Mouse (Mus musculus): Measurements from ENCODE around the gene Ncapd2. TPM values are rescaled to one million over a fixed set of nuclear protein-coding genes. Genes with fewer than 3 reads are reported as not detected.

Ncapd2 gene
- 10 to 100 TPM; 24.3 to 28.5 TPM for total RNA-seq (2021)
- long read RNA-seq, experiment 1, full-length matches to known transcripts: 2 of 15 reads
- long read RNA-seq, experiment 1, partial matches to known transcripts: 11 of 15 reads
- long read RNA-seq, experiment 1, other reads (novel, unspliced or antisense): 2 of 15 reads
- long read RNA-seq, experiment 2, full-length matches to known transcripts: 1 of 11 reads
- long read RNA-seq, experiment 2, partial matches to known transcripts: 8 of 11 reads
- long read RNA-seq, experiment 2, other reads (novel, unspliced or antisense): 2 of 11 reads

DNA sequence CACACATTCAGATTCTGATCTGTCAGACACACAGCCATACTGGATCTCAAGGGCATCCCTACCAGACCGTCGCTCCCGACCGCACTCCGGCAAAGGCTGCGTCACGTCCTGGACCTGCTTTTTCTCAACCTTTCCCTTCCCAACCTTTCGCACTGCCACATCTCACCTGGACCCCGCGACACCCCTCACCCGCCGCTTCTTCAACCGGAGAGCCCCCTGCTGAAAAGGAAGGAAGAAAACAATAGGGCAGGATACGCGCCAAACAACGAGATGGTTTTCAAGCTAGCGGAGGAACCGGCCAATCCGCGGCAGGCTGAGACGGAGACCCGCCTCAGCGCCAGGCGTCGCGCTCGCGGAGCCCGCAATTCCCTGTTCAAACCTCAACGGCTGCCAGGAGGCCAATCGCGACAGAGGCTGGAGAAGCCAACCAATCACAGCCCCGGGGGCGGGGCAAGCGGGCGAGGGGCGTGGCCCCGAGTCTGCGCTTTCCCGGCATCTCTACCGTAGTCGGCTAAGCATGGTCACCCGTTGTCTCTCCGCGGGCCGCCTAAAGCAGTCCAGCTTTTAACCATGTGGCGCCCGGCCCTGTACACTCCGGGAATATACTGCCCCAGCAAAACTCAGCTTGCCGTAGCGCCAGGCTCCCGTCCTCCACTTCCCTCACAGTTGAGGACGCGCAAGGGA lies at the start of gene Ncapd2, which contains the start of gene Mrpl51:
Gene Ncapd2 (minus strand): TSS at position 370 of the 684 bp plus-strand sequence.
Gene Mrpl51 (plus strand): TSS at position 470 of the 684 bp plus-strand sequence.
- Histone ChIP-seq H3K27ac (peak within 1 kb of the TSS; percentile 98), H3K4me3 (peak within 1 kb of the TSS; percentile 98)
- DNase-seq (ENCODE audit: low spot score in 2 of 2): peak; percentile 97 to 98
- peak; percentile 55 for TF ChIP-seq CTCF (conservative IDR thresholded peaks at IDR 0.05)

- Histone ChIP-seq H3K27ac (no peak overlapping the region), H3K4me3 (no peak overlapping the region)
- no peak for TF ChIP-seq CTCF (conservative IDR thresholded peaks at IDR 0.05)
- DNase-seq (ENCODE audit: low spot score in 2 of 2): no peak
Measured at GRCm38 (mm10) chr6:125240617-125241016, 49.1 kb upstream of the Ncapd2 start.

DNA sequence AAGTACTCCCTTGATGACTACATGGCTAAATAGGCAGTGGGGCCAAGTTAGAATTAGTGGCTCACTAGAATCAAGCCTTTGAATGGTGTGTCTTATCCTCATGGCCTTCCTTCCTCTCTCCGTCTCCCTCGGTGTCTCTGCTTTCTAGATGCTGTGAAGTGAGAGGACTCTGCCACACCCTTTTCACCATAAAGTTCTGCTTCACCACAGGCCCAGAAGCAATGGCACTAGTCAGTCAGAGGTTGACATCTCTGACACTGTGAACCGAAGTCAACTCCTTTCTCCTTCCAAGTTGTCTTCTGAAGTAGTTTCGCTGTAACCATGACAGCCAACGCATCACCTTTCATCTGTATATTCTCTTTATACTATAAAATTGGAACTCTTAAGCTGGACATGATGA lies 48.0 kb upstream of the Ncapd2 start:
- no peak for DNase-seq (ENCODE audit: low spot score in 2 of 2)
- Histone ChIP-seq H3K27ac (no peak overlapping the region), H3K4me3 (no peak overlapping the region)
- no peak for TF ChIP-seq CTCF (conservative IDR thresholded peaks at IDR 0.05)

GRCm38 (mm10) chr6:125238396-125238795 lies 46.9 kb upstream of the Ncapd2 start:
- Histone ChIP-seq H3K4me3 (no peak overlapping the region), H3K27ac (no peak overlapping the region)
- no peak for TF ChIP-seq CTCF (conservative IDR thresholded peaks at IDR 0.05)
- no peak for DNase-seq (ENCODE audit: low spot score in 2 of 2)

DNA sequence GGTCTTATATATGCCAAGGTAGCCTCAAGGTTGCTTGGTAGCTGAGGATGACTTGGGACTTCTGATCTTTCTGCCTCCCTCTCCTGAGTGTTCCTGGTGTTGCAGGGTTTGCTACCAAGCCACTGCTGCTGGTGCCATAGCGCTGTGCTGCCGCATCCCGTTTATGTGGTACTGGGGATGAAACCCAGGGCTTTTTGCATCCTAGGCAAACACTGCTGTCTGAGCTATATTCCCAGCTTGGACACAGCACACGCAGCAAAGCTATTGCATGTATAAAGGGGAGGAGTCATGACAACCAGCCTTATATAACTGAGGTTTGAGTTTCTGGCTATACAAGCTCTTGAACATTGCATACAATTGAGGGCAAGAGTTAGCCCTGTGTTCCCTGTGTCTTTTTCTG lies 45.9 kb upstream of the Ncapd2 start:
- no peak for DNase-seq (ENCODE audit: low spot score in 2 of 2)
- no peak for TF ChIP-seq CTCF (conservative IDR thresholded peaks at IDR 0.05)
- Histone ChIP-seq H3K27ac (no peak overlapping the region), H3K4me3 (no peak overlapping the region)

GRCm38 (mm10) chr6:125236782-125237181 lies 45.3 kb upstream of the Ncapd2 start, which contains the start of gene Cd27:
Gene Cd27 (minus strand): TSS chr6:125237010.
- no peak within 1 kb of the TSS for H3K27ac ChIP-seq
- DNase-seq (ENCODE audit: low spot score in 2 of 2): no peak
- no peak within 1 kb of the TSS for H3K4me3 ChIP-seq
- no peak for TF ChIP-seq CTCF (conservative IDR thresholded peaks at IDR 0.05)

GRCm38 (mm10) chr6:125236341-125236740 lies 44.8 kb upstream of the Ncapd2 start:
- DNase-seq (ENCODE audit: low spot score in 2 of 2): no peak
- Histone ChIP-seq H3K27ac (no peak overlapping the region), H3K4me3 (no peak overlapping the region)
- no peak for TF ChIP-seq CTCF (conservative IDR thresholded peaks at IDR 0.05)

GRCm38 (mm10) chr6:125234520-125234828 lies 43.0 kb upstream of the Ncapd2 start:
- no peak overlapping the region for H3K27ac ChIP-seq
- no peak overlapping the region for H3K4me3 ChIP-seq
- TF ChIP-seq CTCF (conservative IDR thresholded peaks at IDR 0.05): no peak
- DNase-seq (ENCODE audit: low spot score in 2 of 2): no peak

DNA sequence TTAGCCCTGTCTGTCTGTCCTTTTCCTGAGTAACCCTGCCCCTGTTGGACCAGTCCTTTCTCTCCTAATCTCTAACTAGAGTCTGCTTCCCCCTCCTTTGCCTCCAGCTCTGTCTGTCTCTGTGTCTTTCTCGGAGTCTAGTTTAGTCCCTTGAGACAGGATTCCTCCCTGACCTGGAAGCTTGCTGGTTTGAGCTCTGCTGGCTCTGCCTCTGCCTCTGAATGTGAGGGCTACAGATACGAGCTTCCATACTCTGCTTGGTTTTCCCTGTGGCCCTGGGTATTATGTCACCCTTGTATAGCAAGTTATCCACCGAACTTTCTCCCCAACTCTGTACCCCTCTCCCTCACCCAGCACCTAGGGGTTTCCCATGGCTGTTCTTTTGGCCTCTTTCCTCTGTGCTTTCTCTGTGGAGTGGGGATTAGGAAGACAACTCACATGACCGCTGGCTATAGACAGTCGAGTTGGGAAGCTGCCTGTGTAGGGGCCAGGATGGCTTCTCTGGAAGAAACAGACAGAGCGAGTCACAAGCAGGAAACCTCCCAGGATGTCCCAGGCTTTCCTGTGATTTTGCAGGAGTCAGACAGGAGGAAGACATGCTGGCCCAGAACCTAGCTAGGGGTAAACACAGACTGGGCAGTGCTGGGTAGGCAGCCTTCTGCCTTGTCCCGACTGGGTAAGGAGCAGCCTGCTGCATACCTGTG lies 42.5 kb upstream of the Ncapd2 start:
- DNase-seq (ENCODE audit: low spot score in 2 of 2): no peak
- Histone ChIP-seq H3K27ac (no peak overlapping the region), H3K4me3 (no peak overlapping the region)
- no peak for TF ChIP-seq CTCF (conservative IDR thresholded peaks at IDR 0.05)

- TF ChIP-seq CTCF (conservative IDR thresholded peaks at IDR 0.05): no peak
Measured at GRCm38 (mm10) chr6:125232516-125232915, 41.0 kb upstream of the Ncapd2 start.

GRCm38 (mm10) chr6:125232045-125232437 lies 40.5 kb upstream of the Ncapd2 start:
- H3K4me3 ChIP-seq: peak overlapping the region; percentile 69
- H3K27ac ChIP-seq: peak overlapping the region; percentile 90
- TF ChIP-seq CTCF (conservative IDR thresholded peaks at IDR 0.05): no peak
- DNase-seq (ENCODE audit: low spot score in 2 of 2): no peak

More at GRCm38 (mm10) chr6:125232516-125232915, 41.0 kb upstream of the Ncapd2 start:
- DNase-seq (ENCODE audit: low spot score in 2 of 2): no peak
- Histone ChIP-seq H3K27ac (no peak overlapping the region), H3K4me3 (no peak overlapping the region)

DNA sequence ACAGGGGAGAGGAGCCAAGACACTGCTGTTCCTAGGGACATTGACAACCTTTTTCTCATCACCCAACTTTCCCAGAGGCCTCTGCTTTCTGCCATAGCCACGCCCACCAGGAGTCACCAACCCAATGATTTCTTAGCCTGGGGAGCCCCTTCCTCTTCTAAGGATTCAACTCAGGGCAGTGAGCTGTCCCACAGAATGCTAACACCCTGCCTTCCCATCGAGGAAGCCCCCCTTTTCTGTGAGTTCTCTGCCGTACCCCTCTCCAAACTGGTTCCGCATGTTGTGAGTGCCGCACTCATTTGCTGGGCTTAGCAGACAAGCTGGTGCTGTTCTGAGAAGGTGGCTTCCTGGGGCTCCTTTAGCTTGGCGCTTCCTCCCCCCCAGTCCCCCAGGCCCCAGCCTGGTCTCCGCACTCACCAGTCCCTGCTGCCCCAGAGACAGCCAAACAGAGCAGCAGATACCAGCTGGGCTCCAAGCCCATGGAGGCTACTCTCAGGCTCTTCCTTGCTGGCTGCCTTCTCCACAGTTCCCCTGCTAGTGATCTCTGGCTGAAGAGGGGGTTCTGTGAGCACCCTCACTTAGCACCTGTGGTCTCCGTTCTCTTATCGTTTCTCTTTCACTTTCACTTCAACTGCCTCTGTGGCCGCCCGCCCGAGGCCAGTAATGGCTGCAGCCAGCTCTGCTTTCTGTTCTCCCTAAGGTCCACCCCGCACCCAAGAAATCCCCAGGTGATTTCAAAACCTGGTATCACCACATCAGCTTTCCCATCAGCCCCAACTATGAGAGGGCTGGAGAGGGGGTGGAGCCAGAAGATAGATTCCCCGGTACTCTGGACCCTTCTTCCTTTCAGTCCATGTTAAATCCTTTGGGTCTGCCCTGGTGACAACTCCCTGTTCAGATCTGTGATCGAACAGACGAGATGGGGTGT lies 39.9 kb upstream of the Ncapd2 start, which contains the start of gene Tapbpl:
Gene Tapbpl (minus strand): TSS at position 744 of the 928 bp plus-strand sequence.
- TF ChIP-seq CTCF (conservative IDR thresholded peaks at IDR 0.05): no peak
- peak within 1 kb of the TSS; percentile 69 for H3K4me3 ChIP-seq
- peak in 1 of 2 experiments; percentile 51 for DNase-seq (ENCODE audit: low spot score in 2 of 2)
- H3K27ac ChIP-seq: peak within 1 kb of the TSS; percentile 90
